Mouse (Mus musculus) heart, embryonic 15.5 days (tissue): ENCODE results near the gene Chac1. TPM values are rescaled to one million over a fixed set of nuclear protein-coding genes. Genes with fewer than 3 reads are reported as not detected.

Source experiments
- ATAC-seq: fragments of 200-750 bp; cut with Nextera tagmentation; replicated peaks from 2 replicates; pipeline ENCODE4 v1.8.0; 2017; ENCODE audit warnings: low read depth, moderate TSS enrichment; ENCODE audit not compliant: insufficient number of reproducible peaks, insufficient read depth, low FRiP score
- H3K27ac ChIP-seq: fragments of 300-500 bp; sonication (generic); 2 replicates; pipeline ENCODE4 v1.5.1; 2015; ENCODE audit warnings: mild to moderate bottlenecking, inconsistent platforms
- H3K27me3 ChIP-seq: fragments of 300-500 bp; sonication (generic); 2 replicates; pipeline ENCODE4 v1.6.1; 2015; ENCODE audit warnings: inconsistent platforms
- H3K36me3 ChIP-seq: fragments of 300-500 bp; sonication (generic); 2 replicates; pipeline ENCODE4 v1.6.1; 2015; ENCODE audit warnings: mild to moderate bottlenecking, inconsistent platforms
- H3K4me1 ChIP-seq: fragments of 300-500 bp; sonication (generic); replicated peaks from 2 replicates; pipeline ENCODE4 v1.6.1; 2015; ENCODE audit warnings: inconsistent platforms
- H3K4me2 ChIP-seq: fragments of 300-500 bp; sonication (generic); 2 replicates; pipeline ENCODE4 v1.6.1; 2015; ENCODE audit warnings: inconsistent platforms, mild to moderate bottlenecking, moderate library complexity
- H3K4me3 ChIP-seq: fragments of 300-500 bp; sonication (generic); 2 replicates; pipeline ENCODE4 v1.5.1; 2015; ENCODE audit warnings: mild to moderate bottlenecking, inconsistent platforms
- H3K9ac ChIP-seq: fragments of 300-500 bp; sonication (generic); 2 replicates; pipeline ENCODE4 v1.6.1; 2015; ENCODE audit warnings: mild to moderate bottlenecking, inconsistent platforms
- H3K9me3 ChIP-seq: fragments of 300-500 bp; sonication (generic); replicated peaks from 2 replicates; pipeline ENCODE4 v1.6.1; 2016; ENCODE audit warnings: inconsistent platforms
- WGBS: fragments of 180-500 bp; shearing (Covaris S2); methylation state at CpG from one replicate; pipeline ENCODE4 v1.1.7; 2015; ENCODE audit warnings: mixed read lengths; 5-methylcytosine and 5-hydroxymethylcytosine counted together
- polyA plus RNA-seq: library from polyadenylated mRNA; unstranded; fragments of >200 nt; fragmentation: Nextera tagmentation; extraction: Ambion mirVana; gene quantifications from 2 replicates; pipeline ENCODE4 v1.2.1, GENCODE M21; 2015

The Chac1 gene
- polyA plus RNA-seq, result 0.63 and 0.76 TPM in 2 replicates

GRCm38 (mm10) chr2:119350555-119351486, at the start of gene Chac1:
TSS of gene Chac1 (plus strand) at chr2:119351229.
- WGBS, result 5% methylated on average over 58 of the region's 58 CpGs
- H3K27me3 ChIP-seq, result peaks cover 26% of the 10 kb centered on the region
- peak within 1 kb of the TSS; percentile 89 for H3K4me2 ChIP-seq
- H3K9me3 ChIP-seq, result no peaks in the 10 kb centered on the region
- H3K4me1 ChIP-seq, result peaks cover 12% of the 10 kb centered on the region
- no peak within 1 kb of the TSS for H3K27ac ChIP-seq
- H3K36me3 ChIP-seq, result no peaks in the 10 kb centered on the region
- H3K9ac ChIP-seq, result 0 out of 2 replicates have a peak within 1 kb of the TSS, but pooled peaks have one; percentile 26
- peak within 1 kb of the TSS; percentile 53 for H3K4me3 ChIP-seq
- ATAC-seq, result peak; percentile 76

- ATAC-seq, result no peak
- no peaks in the 10 kb centered on the region for H3K27me3 ChIP-seq
- H3K27ac ChIP-seq, result no peak overlapping the region
- no peak overlapping the region for H3K4me2 ChIP-seq
- H3K9me3 ChIP-seq, result no peaks in the 10 kb centered on the region
- peaks cover 36% of the 10 kb centered on the region for H3K4me1 ChIP-seq
- WGBS, result 59% methylated on average over 6 of the region's 6 CpGs
- no peak overlapping the region for H3K4me3 ChIP-seq
- peaks cover 6% of the 10 kb centered on the region for H3K36me3 ChIP-seq
- no peak overlapping the region for H3K9ac ChIP-seq
Observed at GRCm38 (mm10) chr2:119302876-119303275, 48.2 kb upstream of the Chac1 start.

GRCm38 (mm10) chr2:119304391-119304790, 46.6 kb upstream of the Chac1 start:
- Histone ChIP-seq H3K4me3 (no peak overlapping the region), H3K9me3 (no peaks in the 10 kb centered on the region), H3K27me3 (no peaks in the 10 kb centered on the region), H3K4me2 (no peak overlapping the region), H3K36me3 (no peaks in the 10 kb centered on the region), H3K9ac (no peak overlapping the region), H3K4me1 (peaks cover 27% of the 10 kb centered on the region), H3K27ac (no peak overlapping the region)
- WGBS, result 39% methylated on average over 3 of the region's 3 CpGs
- ATAC-seq, result no peak

GRCm38 (mm10) chr2:119304798-119305208, 46.2 kb upstream of the Chac1 start:
- Histone ChIP-seq H3K4me1 (peaks cover 24% of the 10 kb centered on the region), H3K36me3 (no peaks in the 10 kb centered on the region), H3K27me3 (no peaks in the 10 kb centered on the region), H3K4me2 (no peak overlapping the region), H3K4me3 (no peak overlapping the region), H3K27ac (no peak overlapping the region), H3K9ac (no peak overlapping the region), H3K9me3 (no peaks in the 10 kb centered on the region)
- ATAC-seq, result no peak; the same call in 1 of the 2 replicates
- 23% methylated on average over 3 of the region's 3 CpGs for WGBS

GRCm38 (mm10) chr2:119311544-119311943, 39.5 kb upstream of the Chac1 start:
- Histone ChIP-seq H3K36me3 (no peaks in the 10 kb centered on the region), H3K27me3 (no peaks in the 10 kb centered on the region; the same call in 1 of the 2 replicates), H3K9ac (no peak overlapping the region), H3K4me3 (no peak overlapping the region), H3K27ac (peak overlapping the region; percentile 55), H3K4me1 (peaks cover 5% of the 10 kb centered on the region), H3K9me3 (no peaks in the 10 kb centered on the region), H3K4me2 (no peak overlapping the region)
- WGBS, result 45% methylated on average over 12 of the region's 12 CpGs
- ATAC-seq, result 0 out of 2 replicates have a peak, but pooled peaks have one; percentile 38

- Histone ChIP-seq H3K4me3 (no peak overlapping the region), H3K4me1 (peaks cover 5% of the 10 kb centered on the region), H3K27ac (peak overlapping the region; percentile 55), H3K36me3 (no peaks in the 10 kb centered on the region), H3K4me2 (no peak overlapping the region), H3K9ac (no peak overlapping the region), H3K27me3 (no peaks in the 10 kb centered on the region; the same call in 1 of the 2 replicates), H3K9me3 (no peaks in the 10 kb centered on the region)
- 71% methylated on average over 2 of the region's 2 CpGs for WGBS
- ATAC-seq, result no peak
Observed at GRCm38 (mm10) chr2:119312380-119312958, 38.6 kb upstream of the Chac1 start.

GRCm38 (mm10) chr2:119313780-119314479, 37.1 kb upstream of the Chac1 start:
- no peak overlapping the region for H3K4me2 ChIP-seq
- 37% methylated on average over 10 of the region's 10 CpGs for WGBS
- H3K9me3 ChIP-seq, result no peaks in the 10 kb centered on the region
- H3K4me3 ChIP-seq, result no peak overlapping the region
- no peaks in the 10 kb centered on the region; the same call in 1 of the 2 replicates for H3K27me3 ChIP-seq
- H3K4me1 ChIP-seq, result peaks cover 5% of the 10 kb centered on the region
- no peak for ATAC-seq
- H3K36me3 ChIP-seq, result no peaks in the 10 kb centered on the region
- H3K27ac ChIP-seq, result peak overlapping the region; percentile 60
- no peak overlapping the region for H3K9ac ChIP-seq

GRCm38 (mm10) chr2:119314742-119315310, 36.2 kb upstream of the Chac1 start:
- 61% methylated on average over 12 of the region's 12 CpGs for WGBS
- Histone ChIP-seq H3K36me3 (no peaks in the 10 kb centered on the region), H3K9me3 (no peaks in the 10 kb centered on the region), H3K4me3 (no peak overlapping the region), H3K9ac (no peak overlapping the region), H3K4me2 (no peak overlapping the region), H3K27me3 (no peaks in the 10 kb centered on the region; the same call in 1 of the 2 replicates), H3K4me1 (peaks cover 5% of the 10 kb centered on the region), H3K27ac (peak overlapping the region; percentile 60)
- no peak for ATAC-seq

GRCm38 (mm10) chr2:119318043-119318710, 32.9 kb upstream of the Chac1 start:
- Histone ChIP-seq H3K36me3 (no peaks in the 10 kb centered on the region), H3K4me2 (no peak overlapping the region), H3K4me1 (peaks cover 25% of the 10 kb centered on the region), H3K27ac (no peak overlapping the region), H3K27me3 (peaks cover 29% of the 10 kb centered on the region), H3K9me3 (no peaks in the 10 kb centered on the region), H3K4me3 (no peak overlapping the region), H3K9ac (no peak overlapping the region)
- WGBS, result 63% methylated on average over 3 of the region's 3 CpGs
- no peak for ATAC-seq

GRCm38 (mm10) chr2:119320571-119320970, 30.5 kb upstream of the Chac1 start:
- no peak overlapping the region for H3K4me3 ChIP-seq
- H3K27me3 ChIP-seq, result peaks cover 51% of the 10 kb centered on the region
- H3K9ac ChIP-seq, result no peak overlapping the region
- no peak for ATAC-seq
- peaks cover 40% of the 10 kb centered on the region for H3K4me1 ChIP-seq
- H3K27ac ChIP-seq, result peak overlapping the region; percentile 26; the same call in 1 of the 2 replicates
- no peaks in the 10 kb centered on the region for H3K36me3 ChIP-seq
- WGBS, result 41% methylated on average over 8 of the region's 8 CpGs
- H3K4me2 ChIP-seq, result no peak overlapping the region
- no peaks in the 10 kb centered on the region for H3K9me3 ChIP-seq
